Mouse (Mus musculus) G1E (cell line): ENCODE measurements around the gene Tmtc4.

ENCODE experiments used
- CTCF ChIP-seq: IDR thresholded peaks from 2 replicates; pipeline ENCODE4 v1.5.1; 2012; ENCODE audit warnings: low read depth, low read length, inconsistent platforms, mixed read lengths
- GATA1 ChIP-seq: IDR thresholded peaks from 2 replicates; pipeline ENCODE4 v1.6.1; 2012; ENCODE audit warnings: borderline replicate concordance, low read length, inconsistent platforms, mixed read lengths
- POLR2AphosphoS5 ChIP-seq: IDR thresholded peaks from 2 replicates; pipeline ENCODE4 v1.6.1; 2012; ENCODE audit warnings: low read depth, low read length, inconsistent platforms; ENCODE audit not compliant: insufficient replicate concordance
- TAL1 ChIP-seq: conservative IDR thresholded peaks from 2 replicates; pipeline ENCODE4 v1.6.1; 2012; ENCODE audit warnings: low read depth, low read length, inconsistent platforms, mixed read lengths

DNA sequence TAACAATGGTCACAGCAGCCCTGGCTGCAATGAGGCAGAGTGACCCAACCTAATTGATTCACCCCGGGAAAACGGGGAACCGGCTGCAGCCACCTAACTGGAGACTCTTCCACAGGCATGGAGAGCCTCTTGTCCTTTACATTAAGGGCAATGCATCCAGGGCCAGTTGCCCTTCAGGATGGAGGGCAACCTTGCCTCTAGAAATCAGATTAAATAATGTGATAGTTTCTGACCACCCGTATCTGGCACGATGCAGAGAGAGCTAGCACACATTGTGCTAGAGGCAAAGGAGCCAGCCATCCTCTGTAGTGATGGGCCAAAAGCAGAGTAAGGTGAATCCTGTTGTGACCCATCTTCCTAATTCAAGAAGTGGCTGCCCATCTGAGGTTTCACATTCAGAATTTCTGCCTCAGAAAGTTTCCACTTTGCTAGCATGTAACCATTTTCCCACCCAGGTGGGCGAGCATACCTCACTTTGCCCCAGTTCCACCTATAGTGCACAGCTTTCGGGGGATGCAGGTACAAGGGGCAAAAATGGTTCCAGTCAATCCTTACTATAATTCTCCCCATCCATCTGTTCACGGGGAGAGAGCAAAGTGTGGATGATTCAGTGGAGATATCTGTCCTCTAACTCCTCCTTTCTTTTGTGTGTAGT is 1.9 kb downstream of the Tmtc4 start:
- TF ChIP-seq CTCF (no peak), GATA1 (no peak), TAL1 (no peak), POLR2AphosphoS5 (no peak)
